Mouse (Mus musculus) layer of hippocampus, adult 8-10 months (tissue): ENCODE measurements around the gene Pdzph1. TPM values are rescaled to one million over a fixed set of nuclear protein-coding genes. Genes with fewer than 3 reads are reported as not detected.

ENCODE experiments used
- DNase-seq, 2 experiments: peaks; one replicate each; pipeline ENCODE4 v3.0.0; 2022; ENCODE audit warnings: low spot score in 2 of 2
- total RNA-seq, 4 experiments: library from RNA; stranded (reverse); gene quantifications; 2 replicates each; pipeline ENCODE4 v1.2.4; 2022

Gene Pdzph1
- total RNA-seq, 4 experiments from 2014 or later, result 1.4 to 3.8 (median 2.2) TPM

DNA sequence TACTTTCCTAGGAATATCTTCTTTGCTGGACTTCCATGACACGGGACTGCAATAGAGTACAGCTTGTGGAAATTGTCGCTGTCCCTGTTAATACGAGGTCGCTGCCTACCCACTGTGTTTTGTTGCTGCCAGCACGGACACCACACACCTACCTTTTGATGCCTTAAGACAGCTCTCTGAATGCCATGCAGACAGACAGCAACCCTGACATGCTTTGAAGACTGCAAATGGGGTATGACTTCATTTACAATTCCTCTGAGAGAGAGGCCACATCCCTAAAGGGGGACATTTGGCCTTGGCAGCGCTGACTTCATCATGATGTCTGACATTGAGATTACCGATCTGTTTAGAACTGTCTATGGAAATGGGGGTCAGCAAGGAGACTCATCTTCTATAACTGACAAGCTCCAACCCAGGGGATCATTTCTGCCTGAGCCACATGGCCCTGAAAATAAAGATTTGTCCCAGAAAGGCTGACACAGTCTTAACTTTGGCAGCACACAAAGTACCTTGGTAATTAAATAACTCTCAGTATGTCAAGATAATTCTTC is 67.8 kb downstream of the Pdzph1 start:
- no peak for DNase-seq

DNA sequence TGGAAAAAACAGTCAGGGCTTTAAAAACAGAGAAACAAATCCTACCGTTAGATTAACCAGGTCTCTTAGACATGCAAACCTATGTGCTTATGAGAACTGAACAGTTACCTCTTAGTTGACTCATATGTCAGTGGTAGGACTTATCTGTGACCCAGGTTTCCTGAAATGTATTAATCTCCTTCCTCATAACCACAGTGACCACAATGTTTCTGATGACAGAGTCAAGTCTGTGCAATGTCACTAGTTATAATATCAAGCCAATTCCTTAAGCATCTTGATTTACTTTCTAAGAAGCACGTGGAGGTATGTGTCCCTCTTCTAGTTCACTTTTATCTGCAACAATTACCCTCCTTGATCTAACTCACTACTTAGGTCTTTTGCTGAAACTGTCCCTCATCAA is 68.4 kb downstream of the Pdzph1 start:
- no peak for DNase-seq

DNA sequence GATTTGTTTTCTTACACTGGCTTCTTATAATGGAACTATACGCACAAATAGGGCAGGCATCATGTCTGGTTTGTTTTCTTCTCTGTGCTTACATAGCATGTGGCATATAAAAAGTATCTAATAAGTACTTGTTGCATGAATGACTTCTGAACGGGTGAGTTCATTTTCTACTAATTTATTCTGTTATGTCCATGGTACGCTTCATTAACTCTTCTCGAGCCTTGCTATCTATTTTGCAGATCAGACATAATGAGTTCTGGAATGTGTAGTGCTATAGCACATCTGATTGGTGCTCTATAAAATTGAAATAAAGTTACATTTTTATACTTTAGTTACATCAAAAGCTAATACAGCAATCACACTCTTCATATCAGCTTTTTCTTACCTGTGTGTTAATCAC is 71.2 kb downstream of the Pdzph1 start:
- DNase-seq, result no peak

DNA sequence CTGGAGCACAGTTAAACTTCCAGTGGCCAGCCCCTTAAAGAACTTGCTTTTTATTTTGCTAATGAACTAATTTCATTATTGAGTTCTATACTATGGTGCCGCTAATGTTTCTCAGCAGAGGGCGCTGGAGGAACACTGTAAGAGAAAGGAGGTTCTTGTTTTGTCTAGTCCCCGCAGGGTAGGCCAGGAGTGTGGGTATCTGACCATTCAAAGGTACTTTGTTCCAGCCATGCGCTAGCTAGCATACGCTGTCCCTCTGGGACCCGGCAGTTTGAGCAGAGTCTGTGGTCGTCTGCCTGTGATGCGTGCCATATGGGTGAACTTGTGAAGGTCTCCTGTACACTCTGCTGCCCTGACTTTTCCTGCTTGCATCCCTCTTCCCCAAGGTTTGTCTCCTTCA is 72.1 kb downstream of the Pdzph1 start:
- peak; percentile 10 to 25 for DNase-seq

DNA sequence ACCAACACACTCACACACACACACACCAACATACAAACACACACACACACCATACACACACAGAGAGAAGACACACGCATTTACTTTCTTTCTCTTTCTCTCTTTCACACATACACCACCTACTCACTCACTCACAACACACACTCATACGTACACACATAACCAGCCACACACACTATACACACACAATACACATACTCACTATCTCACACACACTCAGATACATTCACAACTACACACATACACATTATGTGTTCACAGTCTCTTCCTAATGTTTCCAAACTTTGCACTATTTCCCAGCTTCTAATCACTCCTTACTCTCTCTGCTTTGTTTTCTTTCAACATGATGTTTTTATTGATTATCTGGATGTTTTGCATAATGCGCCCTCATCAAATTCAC is 72.6 kb downstream of the Pdzph1 start:
- no peak for DNase-seq

DNA sequence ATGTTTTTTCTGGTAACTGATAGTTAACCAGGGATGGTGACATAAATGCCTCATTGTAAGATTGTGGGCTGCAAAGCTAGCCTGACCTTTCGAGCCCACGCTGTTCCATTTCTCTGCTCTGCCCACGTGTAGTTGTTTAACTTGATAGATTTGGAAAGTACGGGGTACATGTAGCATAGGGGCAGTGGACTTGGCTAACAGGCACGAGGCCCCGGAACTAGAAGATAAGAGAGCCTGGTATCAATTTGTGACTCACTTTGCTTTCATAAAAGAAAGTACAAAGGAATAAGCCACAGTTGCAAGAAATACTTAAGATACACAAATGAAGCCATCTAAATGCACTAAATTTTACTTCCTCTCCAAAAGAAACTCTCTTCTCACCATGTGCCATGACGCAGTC is 79.6 kb downstream of the Pdzph1 start:
- DNase-seq, result no peak

DNA sequence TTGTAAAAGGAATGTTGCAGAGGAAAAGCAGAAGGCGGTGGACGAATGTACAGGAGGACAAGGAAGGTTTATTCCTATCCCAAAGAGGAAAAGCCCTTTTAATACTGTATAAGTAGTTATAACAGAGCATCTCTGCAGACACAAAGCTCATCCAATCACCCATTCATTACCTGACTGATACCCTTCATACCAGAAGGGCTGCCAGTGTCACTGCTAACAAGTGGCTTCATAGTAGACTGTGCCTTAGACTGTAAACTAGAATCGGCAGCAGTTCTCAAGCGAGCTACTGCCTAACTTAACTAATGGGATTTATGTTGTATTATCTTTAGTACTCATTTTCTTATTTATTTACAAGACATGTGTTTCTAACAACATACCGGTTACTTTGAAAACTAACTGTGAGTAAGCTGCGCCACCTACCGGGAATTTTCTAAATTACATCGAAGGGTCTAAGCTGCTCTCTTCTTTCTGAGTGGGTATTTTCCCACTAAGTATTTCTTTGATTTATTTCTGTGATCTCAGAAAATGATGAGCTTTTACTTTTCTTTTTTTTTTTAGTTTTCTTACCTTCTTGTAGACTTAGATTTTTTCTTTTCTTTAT is 82.0 kb downstream of the Pdzph1 start:
- peak in 1 of 2 experiments; percentile 44 for DNase-seq

DNA sequence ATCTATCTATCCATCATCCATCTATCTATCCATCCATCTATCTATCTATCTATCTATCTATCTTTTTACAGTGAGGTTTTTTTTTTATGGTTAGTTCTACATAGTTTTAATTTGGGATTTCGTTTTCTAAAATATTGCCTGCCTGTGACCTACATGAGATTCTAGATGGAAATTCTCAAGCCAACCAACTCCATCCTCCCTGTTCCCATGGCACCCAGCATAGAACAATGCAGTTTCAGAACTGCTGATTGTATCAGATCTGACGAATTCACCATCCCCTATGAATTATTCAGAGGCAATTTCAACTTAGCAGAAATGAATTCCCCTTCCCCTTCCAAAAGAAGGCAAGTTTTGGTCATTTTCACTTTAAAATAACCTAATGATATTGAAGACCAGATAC is 85.2 kb downstream of the Pdzph1 start:
- DNase-seq, result no peak

DNA sequence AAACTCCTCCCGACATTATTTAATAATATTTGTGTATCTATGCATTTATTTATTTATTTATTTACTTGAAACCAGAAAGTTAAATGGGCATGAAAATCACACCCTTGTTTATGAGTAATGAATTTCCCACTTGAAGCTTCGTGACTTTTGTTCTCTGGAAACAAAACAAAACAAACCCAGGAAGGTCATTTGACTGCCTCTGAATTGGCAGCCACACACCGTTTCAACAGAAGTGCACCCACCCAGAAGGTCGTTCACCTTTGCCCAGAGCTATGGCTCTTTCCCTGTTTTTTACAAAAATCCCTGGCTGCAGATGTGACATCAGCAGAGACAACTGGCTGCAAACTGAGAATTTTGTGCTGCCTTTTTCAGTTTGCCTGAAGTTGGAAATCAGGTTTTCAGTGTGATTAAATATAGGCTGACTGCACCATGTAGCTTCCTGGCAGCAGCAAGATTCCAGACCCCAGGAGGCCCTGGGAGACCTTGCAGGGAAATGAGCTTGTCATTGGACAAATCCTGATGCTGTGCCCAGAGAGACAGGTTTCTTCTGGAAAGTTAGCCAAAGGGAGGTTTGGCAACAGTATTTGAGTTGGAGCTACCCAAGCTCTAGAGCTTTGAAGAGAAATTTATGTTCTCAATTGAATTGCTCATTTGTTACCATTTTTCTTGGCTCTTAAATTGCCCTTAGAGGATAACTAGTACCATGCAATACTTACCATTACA is 99.5 kb downstream of the Pdzph1 start:
- DNase-seq, result no peak

DNA sequence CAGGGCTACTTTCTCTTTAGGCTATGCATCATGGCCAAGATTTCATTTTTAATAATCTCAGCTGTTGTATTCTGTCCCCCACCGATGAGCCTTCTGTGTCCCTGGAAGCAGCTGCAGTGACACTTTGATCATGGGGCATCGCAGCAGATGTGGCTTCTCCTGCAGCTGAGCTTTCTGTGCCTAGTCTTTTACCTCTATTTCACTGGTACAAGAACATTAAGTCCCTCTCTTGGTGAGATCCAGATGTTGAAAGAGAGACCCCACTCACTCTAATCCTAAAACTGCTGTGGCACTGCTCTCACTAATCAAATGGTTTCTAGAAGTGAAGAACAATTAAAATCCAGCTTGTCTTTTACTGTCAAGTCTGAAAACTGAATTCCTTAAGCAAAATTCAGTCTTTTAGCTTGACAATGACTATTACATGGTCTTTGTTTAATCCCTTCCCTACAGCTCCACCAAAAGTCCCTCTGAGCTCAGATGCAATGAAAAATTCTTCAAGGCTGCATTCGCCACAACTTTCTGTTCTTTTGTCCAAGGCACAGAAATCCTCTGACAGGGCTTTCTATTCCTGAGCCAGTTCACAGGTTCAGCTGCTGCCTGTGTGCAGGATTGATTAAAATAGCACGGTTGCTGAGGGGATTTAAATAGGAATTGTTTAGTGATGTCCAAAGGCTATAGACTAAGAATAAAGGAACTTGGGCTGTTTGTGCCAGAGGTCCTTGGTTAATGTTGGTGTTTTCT is 101.1 kb downstream of the Pdzph1 start:
- DNase-seq, result no peak

DNA sequence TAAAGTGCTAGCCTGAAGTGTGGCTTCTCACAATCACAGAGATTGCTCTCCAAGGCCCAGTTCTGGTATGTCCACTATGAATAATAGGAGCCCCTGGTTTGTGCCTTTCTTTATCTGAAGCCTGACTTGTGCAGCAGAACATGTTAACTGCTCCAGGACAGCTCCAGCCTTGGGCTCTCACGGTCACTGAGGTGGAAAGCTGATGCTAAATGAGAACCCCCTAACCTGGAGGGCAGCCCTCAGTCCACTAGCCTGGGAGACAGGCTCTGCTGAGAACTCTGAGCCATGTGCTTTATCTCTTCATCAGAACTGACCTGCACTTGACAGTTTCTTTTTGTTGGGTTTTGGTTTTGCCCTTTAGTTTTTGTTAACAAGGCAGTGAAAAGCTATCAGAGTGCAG is 106.8 kb downstream of the Pdzph1 start:
- DNase-seq, result no peak

DNA sequence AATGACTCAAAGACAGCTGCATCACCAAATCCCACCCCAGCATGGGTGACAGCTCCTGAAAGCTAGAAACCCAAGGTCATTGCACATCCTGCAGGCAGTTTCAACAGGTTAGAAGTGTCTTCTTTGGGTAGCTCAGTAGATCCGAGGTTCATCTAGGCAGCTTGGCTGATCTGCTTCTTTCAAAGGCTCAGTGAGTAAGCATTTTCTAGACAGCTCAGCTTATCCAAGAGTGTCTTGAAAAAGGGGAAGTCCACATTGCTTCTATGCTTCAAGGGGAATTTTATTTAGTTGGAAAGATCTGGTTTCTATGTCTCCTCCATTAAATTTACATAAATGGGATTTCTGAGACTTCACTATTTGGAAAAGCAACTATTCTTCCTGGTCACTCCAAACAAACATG is 117.8 kb downstream of the Pdzph1 start:
- DNase-seq, result no peak

DNA sequence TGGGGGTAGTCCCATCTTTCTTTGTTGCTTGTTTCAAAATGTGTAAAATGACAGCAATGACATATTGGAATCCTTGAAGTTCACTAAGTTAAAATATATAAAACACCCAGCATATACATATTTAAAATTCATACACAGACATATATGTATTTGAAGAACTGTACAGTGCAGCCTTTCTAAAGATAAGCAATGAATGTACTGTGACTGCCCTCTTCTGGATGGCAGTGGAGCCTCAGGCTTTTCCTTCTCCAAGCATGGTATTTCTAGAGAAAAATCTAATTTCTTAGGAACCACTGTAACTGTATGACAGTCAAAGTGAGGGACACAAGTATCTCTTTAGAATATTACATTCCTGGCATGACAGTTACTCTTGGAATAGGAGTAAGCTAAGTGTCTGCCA is 120.4 kb downstream of the Pdzph1 start:
- DNase-seq, result no peak

Other genes with a start within 250 kb of the Pdzph1 start
- gene Nudt12, start 22.0 kb upstream of the Pdzph1 start, total RNA-seq, result 10 to 100 TPM; 10.6 to 15.3 (median 12.4) TPM